Mouse (Mus musculus) hindbrain, embryonic 10.5 days (tissue): ENCODE data around the gene Mycbp2. TPM values are rescaled to one million over a fixed set of nuclear protein-coding genes. Genes with fewer than 3 reads are reported as not detected.
A peak's percentile ranks its signal among the peaks of the same experiment; 100 is the strongest.

ENCODE experiments used
- DNase-seq: peaks from one replicate; pipeline ENCODE4 v3.0.0-alpha.2; 2017; ENCODE audit warnings: low spot score
- H3K27ac ChIP-seq: fragments of 300-500 bp; sonication (generic); 2 replicates; pipeline ENCODE4 v1.5.1; 2016; ENCODE audit warnings: mild to moderate bottlenecking, moderate library complexity
- H3K27me3 ChIP-seq: fragments of 300-500 bp; sonication (generic); 2 replicates; pipeline ENCODE4 v1.6.1; 2016; ENCODE audit warnings: mild to moderate bottlenecking; ENCODE audit not compliant: poor library complexity, insufficient read depth, severe bottlenecking
- H3K36me3 ChIP-seq: fragments of 300-500 bp; sonication (generic); 2 replicates; pipeline ENCODE4 v1.6.1; 2016; ENCODE audit warnings: mild to moderate bottlenecking, moderate library complexity
- H3K4me1 ChIP-seq: fragments of 300-500 bp; sonication (generic); replicated peaks from 2 replicates; pipeline ENCODE4 v1.6.1; 2016; ENCODE audit warnings: mild to moderate bottlenecking
- H3K4me3 ChIP-seq: fragments of 300-500 bp; sonication (generic); 2 replicates; pipeline ENCODE4 v1.5.1; 2016; ENCODE audit warnings: mild to moderate bottlenecking, moderate library complexity
- H3K9me3 ChIP-seq: fragments of 300-500 bp; sonication (generic); 2 replicates; pipeline ENCODE4 v1.6.1; 2016; ENCODE audit warnings: mild to moderate bottlenecking, moderate library complexity
- WGBS: fragments of 180-500 bp; shearing (Covaris S2); methylation state at CpG from one replicate; pipeline ENCODE4 v1.1.7; 2016; 5-methylcytosine and 5-hydroxymethylcytosine counted together
- polyA plus RNA-seq: library from polyadenylated mRNA; unstranded; fragments of >200 nt; fragmentation: Nextera tagmentation; extraction: Ambion mirVana; gene quantifications from 2 replicates; pipeline ENCODE4 v1.2.1, GENCODE M21; 2016

Gene Mycbp2
- polyA plus RNA-seq, 1 experiment from 2014 or later: 21.0 TPM

GRCm38 (mm10) chr14:103073825-103074224 is 272.8 kb downstream of the Mycbp2 start:
- WGBS: 81% methylated on average over 8 of the region's 8 CpGs
- no peaks in the 10 kb centered on the region for H3K9me3 ChIP-seq
- no peak overlapping the region for H3K27ac ChIP-seq
- no peaks in the 10 kb centered on the region for H3K27me3 ChIP-seq
- peaks cover 67% of the 10 kb centered on the region for H3K36me3 ChIP-seq
- no peak overlapping the region for H3K4me3 ChIP-seq
- peaks cover 18% of the 10 kb centered on the region for H3K4me1 ChIP-seq
- no peak for DNase-seq

GRCm38 (mm10) chr14:103072731-103073130 is 273.9 kb downstream of the Mycbp2 start:
- 97% methylated on average over 4 of the region's 4 CpGs for WGBS
- H3K4me1 ChIP-seq: peaks cover 18% of the 10 kb centered on the region
- no peak overlapping the region for H3K4me3 ChIP-seq
- no peaks in the 10 kb centered on the region for H3K9me3 ChIP-seq
- peaks cover 56% of the 10 kb centered on the region for H3K36me3 ChIP-seq
- no peaks in the 10 kb centered on the region for H3K27me3 ChIP-seq
- H3K27ac ChIP-seq: no peak overlapping the region
- DNase-seq: no peak

- WGBS: 93% methylated on average over 12 of the region's 12 CpGs
- DNase-seq: no peak
Observed at GRCm38 (mm10) chr14:103071471-103071870, 275.1 kb downstream of the Mycbp2 start.

GRCm38 (mm10) chr14:103070790-103071189 is 275.8 kb downstream of the Mycbp2 start:
- no peak for DNase-seq
- 4% methylated on average over 10 of the region's 10 CpGs for WGBS
- H3K9me3 ChIP-seq: no peaks in the 10 kb centered on the region
- peak overlapping the region; percentile 75 for H3K4me3 ChIP-seq
- peaks cover 18% of the 10 kb centered on the region for H3K4me1 ChIP-seq
- H3K36me3 ChIP-seq: peaks cover 38% of the 10 kb centered on the region
- H3K27me3 ChIP-seq: no peaks in the 10 kb centered on the region
- peak overlapping the region; percentile 94 for H3K27ac ChIP-seq

More at GRCm38 (mm10) chr14:103071471-103071870, 275.1 kb downstream of the Mycbp2 start:
- no peak overlapping the region for H3K4me3 ChIP-seq
- peaks cover 18% of the 10 kb centered on the region for H3K4me1 ChIP-seq
- H3K27me3 ChIP-seq: no peaks in the 10 kb centered on the region
- H3K36me3 ChIP-seq: peaks cover 45% of the 10 kb centered on the region
- no peak overlapping the region for H3K27ac ChIP-seq
- no peaks in the 10 kb centered on the region for H3K9me3 ChIP-seq

GRCm38 (mm10) chr14:103069864-103070611 is 276.6 kb downstream of the Mycbp2 start, which contains the start of gene Cln5:
Gene Cln5 (plus strand): TSS chr14:103070216.
- Histone ChIP-seq H3K9me3 (no peaks in the 10 kb centered on the region), H3K27ac (peak within 1 kb of the TSS; percentile 94), H3K36me3 (peaks cover 33% of the 10 kb centered on the region), H3K4me1 (peaks cover 17% of the 10 kb centered on the region), H3K27me3 (no peaks in the 10 kb centered on the region), H3K4me3 (peak within 1 kb of the TSS; percentile 75)
- WGBS: under 1% methylated on average over 65 of the region's 65 CpGs
- DNase-seq: peak; percentile 95

- DNase-seq: no peak
- H3K9me3 ChIP-seq: no peaks in the 10 kb centered on the region
- WGBS: 16% methylated on average over 12 of the region's 12 CpGs
- H3K36me3 ChIP-seq: peaks cover 27% of the 10 kb centered on the region
- peak overlapping the region; percentile 75 for H3K4me3 ChIP-seq
- H3K27me3 ChIP-seq: no peaks in the 10 kb centered on the region
- peaks cover 17% of the 10 kb centered on the region for H3K4me1 ChIP-seq
- peak overlapping the region; percentile 94 for H3K27ac ChIP-seq
Observed at GRCm38 (mm10) chr14:103069465-103069863, 277.1 kb downstream of the Mycbp2 start.

GRCm38 (mm10) chr14:103065294-103066167 is 281.1 kb downstream of the Mycbp2 start:
- H3K9me3 ChIP-seq: no peaks in the 10 kb centered on the region
- WGBS: 15% methylated on average over 10 of the region's 10 CpGs
- H3K4me3 ChIP-seq: no peak overlapping the region
- peaks cover 11% of the 10 kb centered on the region for H3K4me1 ChIP-seq
- no peak overlapping the region for H3K27ac ChIP-seq
- no peaks in the 10 kb centered on the region for H3K27me3 ChIP-seq
- no peaks in the 10 kb centered on the region for H3K36me3 ChIP-seq
- DNase-seq: peak; percentile 64

Other genes with a start within 250 kb of the Mycbp2 start
- gene Fbxl3, start 247.2 kb downstream of the Mycbp2 start, polyA plus RNA-seq: 13.1 and 14.2 TPM in 2 replicates
- gene Scel, start 166.5 kb upstream of the Mycbp2 start, polyA plus RNA-seq: 0.16 and 0.24 TPM in 2 replicates